Mouse (Mus musculus): ENCODE results near the gene Vac14. TPM values are rescaled to one million over a fixed set of nuclear protein-coding genes. Genes with fewer than 3 reads are reported as not detected.
A peak's percentile ranks its signal among the peaks of the same experiment; 100 is the strongest.

The Vac14 gene
- polyA plus RNA-seq, 1 experiment from 2014 or later: 27.7 TPM

GRCm38 (mm10) chr8:110726893-110727292 lies 108.5 kb downstream of the Vac14 start:
- H3K27me3 ChIP-seq (ENCODE audit: low read depth, poor library complexity, severe bottlenecking): no peaks in the 10 kb centered on the region
- H3K9me3 ChIP-seq (replicated peaks): no peaks in the 10 kb centered on the region
- peak overlapping the region; percentile 50 for H3K27ac ChIP-seq (replicated peaks)
- peak; percentile 81 for DNase-seq (ENCODE audit: low spot score)
- H3K4me1 ChIP-seq: peaks cover 56% of the 10 kb centered on the region
- H3K36me3 ChIP-seq: peaks cover 81% of the 10 kb centered on the region
- 7% methylated on average over 18 of the region's 18 CpGs for WGBS
- H3K4me3 ChIP-seq: peak overlapping the region; percentile 26; the same call in 1 of the 2 replicates

- DNase-seq (ENCODE audit: low spot score): no peak
- H3K4me1 ChIP-seq: peaks cover 11% of the 10 kb centered on the region
- no peaks in the 10 kb centered on the region for H3K9me3 ChIP-seq (replicated peaks)
- no peak overlapping the region for H3K4me3 ChIP-seq
- H3K27ac ChIP-seq (replicated peaks): no peak overlapping the region
- peaks cover 100% of the 10 kb centered on the region for H3K36me3 ChIP-seq
- no peaks in the 10 kb centered on the region for H3K27me3 ChIP-seq (ENCODE audit: low read depth, poor library complexity, severe bottlenecking)
- WGBS: 93% methylated on average over 8 of the region's 8 CpGs
Measured at GRCm38 (mm10) chr8:110731346-110731859, 113.0 kb downstream of the Vac14 start.

GRCm38 (mm10) chr8:110733036-110733435 lies 114.7 kb downstream of the Vac14 start:
- Histone ChIP-seq H3K27ac (replicated peaks) (no peak overlapping the region), H3K27me3 (ENCODE audit: low read depth, poor library complexity, severe bottlenecking) (no peaks in the 10 kb centered on the region), H3K4me3 (no peak overlapping the region), H3K36me3 (peaks cover 100% of the 10 kb centered on the region), H3K4me1 (no peaks in the 10 kb centered on the region), H3K9me3 (replicated peaks) (no peaks in the 10 kb centered on the region)
- DNase-seq (ENCODE audit: low spot score): no peak
- 92% methylated on average over 8 of the region's 8 CpGs for WGBS

GRCm38 (mm10) chr8:110738591-110739195 lies 120.3 kb downstream of the Vac14 start:
- Histone ChIP-seq H3K4me3 (no peak overlapping the region), H3K4me1 (no peaks in the 10 kb centered on the region), H3K36me3 (peaks cover 75% of the 10 kb centered on the region), H3K27me3 (ENCODE audit: low read depth, poor library complexity, severe bottlenecking) (no peaks in the 10 kb centered on the region), H3K9me3 (replicated peaks) (no peaks in the 10 kb centered on the region), H3K27ac (replicated peaks) (no peak overlapping the region)
- no peak for DNase-seq (ENCODE audit: low spot score)
- 93% methylated on average over 35 of the region's 35 CpGs for WGBS

GRCm38 (mm10) chr8:110740629-110741175 lies 122.3 kb downstream of the Vac14 start:
- 89% methylated on average over 5 of the region's 5 CpGs for WGBS
- Histone ChIP-seq H3K4me3 (no peak overlapping the region), H3K36me3 (peaks cover 54% of the 10 kb centered on the region), H3K27me3 (ENCODE audit: low read depth, poor library complexity, severe bottlenecking) (no peaks in the 10 kb centered on the region), H3K4me1 (no peaks in the 10 kb centered on the region), H3K27ac (replicated peaks) (no peak overlapping the region), H3K9me3 (replicated peaks) (no peaks in the 10 kb centered on the region)
- DNase-seq (ENCODE audit: low spot score): no peak

GRCm38 (mm10) chr8:110741816-110742451 lies 123.5 kb downstream of the Vac14 start:
- no peak for DNase-seq (ENCODE audit: low spot score)
- no peak overlapping the region for H3K27ac ChIP-seq (replicated peaks)
- no peaks in the 10 kb centered on the region for H3K27me3 ChIP-seq (ENCODE audit: low read depth, poor library complexity, severe bottlenecking)
- peaks cover 42% of the 10 kb centered on the region for H3K36me3 ChIP-seq
- H3K4me3 ChIP-seq: no peak overlapping the region
- no peaks in the 10 kb centered on the region for H3K9me3 ChIP-seq (replicated peaks)
- no peaks in the 10 kb centered on the region for H3K4me1 ChIP-seq
- 80% methylated on average over 15 of the region's 15 CpGs for WGBS

GRCm38 (mm10) chr8:110742452-110742818 lies 124.0 kb downstream of the Vac14 start:
- 89% methylated on average over 5 of the region's 5 CpGs for WGBS
- Histone ChIP-seq H3K4me3 (no peak overlapping the region), H3K4me1 (no peaks in the 10 kb centered on the region), H3K27ac (replicated peaks) (no peak overlapping the region), H3K27me3 (ENCODE audit: low read depth, poor library complexity, severe bottlenecking) (no peaks in the 10 kb centered on the region), H3K36me3 (peaks cover 37% of the 10 kb centered on the region), H3K9me3 (replicated peaks) (no peaks in the 10 kb centered on the region)
- DNase-seq (ENCODE audit: low spot score): no peak

- Histone ChIP-seq H3K27me3 (ENCODE audit: low read depth, poor library complexity, severe bottlenecking) (no peaks in the 10 kb centered on the region), H3K27ac (replicated peaks) (no peak overlapping the region), H3K9me3 (replicated peaks) (no peaks in the 10 kb centered on the region), H3K4me1 (no peaks in the 10 kb centered on the region), H3K4me3 (no peak overlapping the region), H3K36me3 (peaks cover 10% of the 10 kb centered on the region)
- WGBS: 93% methylated on average over 10 of the region's 10 CpGs
- no peak for DNase-seq (ENCODE audit: low spot score)
Measured at GRCm38 (mm10) chr8:110745162-110745561, 126.8 kb downstream of the Vac14 start.

GRCm38 (mm10) chr8:110746661-110747060 lies 128.3 kb downstream of the Vac14 start:
- Histone ChIP-seq H3K36me3 (no peaks in the 10 kb centered on the region), H3K4me3 (no peak overlapping the region), H3K27ac (replicated peaks) (no peak overlapping the region), H3K9me3 (replicated peaks) (no peaks in the 10 kb centered on the region), H3K27me3 (ENCODE audit: low read depth, poor library complexity, severe bottlenecking) (no peaks in the 10 kb centered on the region), H3K4me1 (no peaks in the 10 kb centered on the region)
- DNase-seq (ENCODE audit: low spot score): no peak
- WGBS: 75% methylated on average over 9 of the region's 9 CpGs

GRCm38 (mm10) chr8:110749500-110750170 lies 131.2 kb downstream of the Vac14 start:
- no peaks in the 10 kb centered on the region for H3K9me3 ChIP-seq (replicated peaks)
- no peak for DNase-seq (ENCODE audit: low spot score)
- 65% methylated on average over 10 of the region's 10 CpGs for WGBS
- H3K27ac ChIP-seq (replicated peaks): no peak overlapping the region
- H3K4me3 ChIP-seq: no peak overlapping the region
- no peaks in the 10 kb centered on the region for H3K27me3 ChIP-seq (ENCODE audit: low read depth, poor library complexity, severe bottlenecking)
- peaks cover under 1% of the 10 kb centered on the region; the same call in 1 of the 2 replicates for H3K4me1 ChIP-seq
- H3K36me3 ChIP-seq: no peaks in the 10 kb centered on the region

GRCm38 (mm10) chr8:110750269-110750668 lies 131.9 kb downstream of the Vac14 start:
- 52% methylated on average over 13 of the region's 13 CpGs for WGBS
- H3K4me1 ChIP-seq: peaks cover 7% of the 10 kb centered on the region
- H3K4me3 ChIP-seq: no peak overlapping the region
- DNase-seq (ENCODE audit: low spot score): no peak
- H3K27ac ChIP-seq (replicated peaks): no peak overlapping the region
- H3K9me3 ChIP-seq (replicated peaks): no peaks in the 10 kb centered on the region
- no peaks in the 10 kb centered on the region for H3K36me3 ChIP-seq
- no peaks in the 10 kb centered on the region for H3K27me3 ChIP-seq (ENCODE audit: low read depth, poor library complexity, severe bottlenecking)

- Histone ChIP-seq H3K27ac (replicated peaks) (no peak overlapping the region), H3K4me1 (peaks cover 9% of the 10 kb centered on the region), H3K27me3 (ENCODE audit: low read depth, poor library complexity, severe bottlenecking) (no peaks in the 10 kb centered on the region), H3K9me3 (replicated peaks) (no peaks in the 10 kb centered on the region), H3K36me3 (no peaks in the 10 kb centered on the region), H3K4me3 (no peak overlapping the region)
- 81% methylated on average over 5 of the region's 5 CpGs for WGBS
- DNase-seq (ENCODE audit: low spot score): no peak
Measured at GRCm38 (mm10) chr8:110751490-110751889, 133.1 kb downstream of the Vac14 start.

- no peaks in the 10 kb centered on the region for H3K9me3 ChIP-seq (replicated peaks)
- no peaks in the 10 kb centered on the region for H3K27me3 ChIP-seq (ENCODE audit: low read depth, poor library complexity, severe bottlenecking)
- H3K4me3 ChIP-seq: no peak overlapping the region
- no peak for DNase-seq (ENCODE audit: low spot score)
- H3K36me3 ChIP-seq: no peaks in the 10 kb centered on the region
- H3K4me1 ChIP-seq: peaks cover 9% of the 10 kb centered on the region
- 67% methylated on average over 4 of the region's 4 CpGs for WGBS
- H3K27ac ChIP-seq (replicated peaks): no peak overlapping the region; the same call in 1 of the 2 replicates
Measured at GRCm38 (mm10) chr8:110754713-110755112, 136.3 kb downstream of the Vac14 start.

Measured in midbrain, embryonic 10.5 days (tissue).